Mouse (Mus musculus) hindbrain, postnatal 0 days (tissue): ENCODE data around the gene Gm49395. TPM values are rescaled to one million over a fixed set of nuclear protein-coding genes. Genes with fewer than 3 reads are reported as not detected.

Experiments
- ATAC-seq: fragments of 200-750 bp; cut with Nextera tagmentation; 2 replicates; pipeline ENCODE4 v1.8.0; 2017; ENCODE audit warnings: mild to moderate bottlenecking, moderate TSS enrichment, moderate library complexity
- DNase-seq: peaks from one replicate; pipeline ENCODE4 v3.0.0-alpha.2; 2015; ENCODE audit warnings: low spot score
- H3K27ac ChIP-seq: fragments of 300-500 bp; sonication (generic); 2 replicates; pipeline ENCODE4 v1.5.1; 2014; ENCODE audit warnings: mild to moderate bottlenecking
- H3K27me3 ChIP-seq: fragments of 300-500 bp; sonication (generic); 2 replicates; pipeline ENCODE4 v1.6.1; 2014; ENCODE audit warnings: low read length, mixed read lengths; ENCODE audit not compliant: insufficient read depth
- H3K36me3 ChIP-seq: fragments of 300-500 bp; sonication (generic); 2 replicates; pipeline ENCODE4 v1.6.1; 2014; ENCODE audit warnings: low read length, mixed read lengths; ENCODE audit not compliant: insufficient read depth
- H3K4me1 ChIP-seq: fragments of 300-500 bp; sonication (generic); 2 replicates; pipeline ENCODE4 v1.6.1; 2014; ENCODE audit warnings: antibody characterized with exemption, low read length, mixed read lengths; ENCODE audit not compliant: insufficient read depth
- H3K4me2 ChIP-seq: fragments of 300-500 bp; sonication (generic); 2 replicates; pipeline ENCODE4 v1.6.1; 2014; ENCODE audit warnings: low read depth, mild to moderate bottlenecking, low read length, moderate library complexity, mixed read lengths
- H3K4me3 ChIP-seq: fragments of 300-500 bp; sonication (generic); 2 replicates; pipeline ENCODE4 v1.5.1; 2014; ENCODE audit warnings: low read length
- H3K9ac ChIP-seq: fragments of 300-500 bp; sonication (generic); replicated peaks from 2 replicates; pipeline ENCODE4 v1.6.1; 2014; ENCODE audit warnings: mild to moderate bottlenecking, low read length, moderate library complexity, mixed read lengths
- H3K9me3 ChIP-seq: fragments of 300-500 bp; sonication (generic); 2 replicates; pipeline ENCODE4 v1.6.1; 2016; ENCODE audit warnings: low read length, mixed read lengths
- CTCF ChIP-seq: IDR thresholded peaks from 2 replicates; pipeline ENCODE4 v1.5.1; 2016; ENCODE audit warnings: antibody characterized with exemption, control low read depth, low read depth
- WGBS: fragments of 180-500 bp; shearing (Covaris S2); extraction: QIAGEN DNeasy Blood & Tissue Kit; methylation state at CpG from one replicate; pipeline ENCODE4 v1.1.7; 2014; 5-methylcytosine and 5-hydroxymethylcytosine counted together
- polyA plus RNA-seq: library from polyadenylated mRNA; unstranded; fragments of >200 nt; fragmentation: Nextera tagmentation; extraction: Ambion mirVana; gene quantifications from 2 replicates; pipeline ENCODE4 v1.2.1, GENCODE M21; 2015
- total RNA-seq: library from RNA; depleted of rRNA; stranded (reverse); fragments of >200 nt; gene quantifications from 2 replicates; pipeline ENCODE4 v1.2.3, GENCODE M21; 2014

Gm49395 gene
- total and polyA plus RNA-seq, 2 experiments from 2014 or later: 2.9 TPM; not detected in 1

DNA sequence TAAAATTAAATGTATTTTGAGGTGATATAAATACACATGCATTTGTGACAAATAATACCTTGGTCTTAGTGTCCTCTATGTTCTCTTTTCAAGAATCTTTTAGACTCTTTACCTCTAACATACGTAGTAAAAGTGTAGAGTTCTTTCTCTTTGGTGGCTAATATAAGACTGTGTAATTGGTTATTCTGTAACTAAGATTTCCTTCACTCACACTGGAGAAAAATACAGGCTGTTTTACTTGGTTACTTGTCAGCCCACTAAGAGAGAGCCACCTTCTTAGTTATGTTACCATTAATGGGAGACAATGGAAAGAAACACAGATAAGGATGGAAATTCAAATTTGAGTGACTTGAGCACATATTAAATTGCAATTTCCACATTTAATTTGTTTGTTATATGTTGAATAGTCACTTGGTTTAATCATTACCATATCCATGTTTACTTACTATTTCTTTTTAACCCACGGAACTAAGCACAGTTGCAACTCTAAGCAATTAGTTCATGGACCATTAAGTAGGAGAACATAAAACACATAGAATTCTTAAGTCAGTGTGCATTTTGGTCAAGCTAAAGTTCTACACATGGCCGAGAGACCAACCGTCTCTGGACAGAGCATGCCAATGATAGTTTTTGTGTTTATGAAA is 34.3 kb downstream of the Gm49395 start:
- no peaks in the 10 kb centered on the region for H3K36me3 ChIP-seq
- no peak for ATAC-seq
- no peak for TF ChIP-seq CTCF
- no peaks in the 10 kb centered on the region for H3K4me1 ChIP-seq
- H3K27me3 ChIP-seq: no peaks in the 10 kb centered on the region
- no peak overlapping the region for H3K9ac ChIP-seq
- no peak overlapping the region for H3K27ac ChIP-seq
- no peak overlapping the region for H3K4me2 ChIP-seq
- no peaks in the 10 kb centered on the region for H3K9me3 ChIP-seq
- no peak overlapping the region for H3K4me3 ChIP-seq
- no peak for DNase-seq
- 86% methylated on average over 4 of the region's 4 CpGs for WGBS

DNA sequence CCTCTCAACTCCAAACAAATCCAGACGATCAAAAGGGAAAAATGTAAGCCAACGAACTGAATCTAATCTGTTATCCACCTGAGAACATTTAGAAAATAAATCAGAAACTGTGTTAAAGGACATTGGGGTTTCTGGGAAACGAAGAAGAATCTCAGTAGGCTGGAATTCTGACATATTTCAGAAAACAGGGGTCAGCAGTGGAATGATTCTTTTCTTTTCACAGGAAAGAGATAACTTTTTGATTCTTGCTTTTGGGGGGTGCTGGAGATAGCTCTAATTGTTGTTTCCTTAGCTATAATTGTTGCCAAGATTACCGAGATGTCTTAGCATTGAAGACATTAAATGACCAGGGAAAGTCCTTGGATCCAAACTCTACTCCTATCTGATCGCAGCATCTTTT is 44.2 kb downstream of the Gm49395 start:
- Histone ChIP-seq H3K27me3 (no peaks in the 10 kb centered on the region), H3K9ac (no peak overlapping the region), H3K9me3 (no peaks in the 10 kb centered on the region), H3K36me3 (no peaks in the 10 kb centered on the region), H3K27ac (no peak overlapping the region), H3K4me1 (no peaks in the 10 kb centered on the region), H3K4me2 (no peak overlapping the region), H3K4me3 (no peak overlapping the region)
- 82% methylated on average over 5 of the region's 5 CpGs for WGBS
- no peak for ATAC-seq
- no peak for DNase-seq
- no peak for TF ChIP-seq CTCF

DNA sequence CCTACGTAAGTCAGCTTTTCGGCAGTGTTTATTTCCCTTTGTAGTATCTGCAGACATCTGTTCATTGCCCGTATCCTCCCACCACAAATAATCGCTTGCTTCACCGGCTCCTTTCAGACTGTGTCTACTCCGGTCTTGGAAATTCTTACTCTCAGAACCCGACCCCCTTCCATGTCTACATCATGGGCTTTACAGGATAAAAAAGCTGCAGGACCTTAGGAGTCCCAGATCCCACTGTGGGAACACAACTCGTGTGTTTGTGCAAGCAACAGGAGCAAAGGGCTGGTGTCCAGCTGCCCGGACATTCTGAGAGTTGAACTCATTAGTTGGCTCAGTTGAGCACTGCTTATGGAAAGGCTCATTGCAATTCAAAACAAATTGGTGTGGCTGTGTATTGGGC is 46.9 kb downstream of the Gm49395 start:
- Histone ChIP-seq H3K4me3 (no peak overlapping the region), H3K9ac (no peak overlapping the region), H3K4me2 (peak overlapping the region; percentile 27), H3K27me3 (no peaks in the 10 kb centered on the region), H3K4me1 (no peaks in the 10 kb centered on the region), H3K36me3 (no peaks in the 10 kb centered on the region), H3K9me3 (no peaks in the 10 kb centered on the region), H3K27ac (no peak overlapping the region)
- DNase-seq (peak; percentile 31), ATAC-seq (0 out of 2 replicates have a peak, but pooled peaks have one; percentile 38)
- 10% methylated on average over 9 of the region's 9 CpGs for WGBS
- TF ChIP-seq CTCF: no peak

DNA sequence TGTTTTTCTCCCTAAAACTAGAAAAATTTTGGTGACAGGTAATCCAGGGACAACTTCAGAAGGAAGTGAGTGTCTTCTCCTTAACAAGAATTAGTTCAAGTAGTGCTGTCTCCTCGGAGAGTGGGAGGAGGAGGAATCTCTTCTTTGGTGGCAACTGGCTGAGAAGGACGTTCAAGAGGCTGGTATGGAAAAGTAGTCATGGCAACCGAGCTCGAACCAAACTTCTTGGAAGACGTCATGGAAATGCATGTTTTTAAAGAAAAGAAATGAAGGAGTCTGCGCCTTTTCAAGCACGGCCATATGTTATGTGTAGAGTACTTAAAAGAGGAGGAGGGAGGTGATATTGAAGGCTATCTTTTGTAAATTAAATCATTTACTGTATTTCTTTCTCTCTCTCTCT is 49.2 kb downstream of the Gm49395 start:
- no peak for TF ChIP-seq CTCF
- 52% methylated on average over 7 of the region's 7 CpGs for WGBS
- Histone ChIP-seq H3K27me3 (no peaks in the 10 kb centered on the region), H3K9me3 (no peaks in the 10 kb centered on the region), H3K9ac (no peak overlapping the region), H3K4me3 (no peak overlapping the region), H3K4me2 (no peak overlapping the region), H3K4me1 (no peaks in the 10 kb centered on the region), H3K36me3 (no peaks in the 10 kb centered on the region), H3K27ac (no peak overlapping the region)
- no peak for DNase-seq
- ATAC-seq: no peak

DNA sequence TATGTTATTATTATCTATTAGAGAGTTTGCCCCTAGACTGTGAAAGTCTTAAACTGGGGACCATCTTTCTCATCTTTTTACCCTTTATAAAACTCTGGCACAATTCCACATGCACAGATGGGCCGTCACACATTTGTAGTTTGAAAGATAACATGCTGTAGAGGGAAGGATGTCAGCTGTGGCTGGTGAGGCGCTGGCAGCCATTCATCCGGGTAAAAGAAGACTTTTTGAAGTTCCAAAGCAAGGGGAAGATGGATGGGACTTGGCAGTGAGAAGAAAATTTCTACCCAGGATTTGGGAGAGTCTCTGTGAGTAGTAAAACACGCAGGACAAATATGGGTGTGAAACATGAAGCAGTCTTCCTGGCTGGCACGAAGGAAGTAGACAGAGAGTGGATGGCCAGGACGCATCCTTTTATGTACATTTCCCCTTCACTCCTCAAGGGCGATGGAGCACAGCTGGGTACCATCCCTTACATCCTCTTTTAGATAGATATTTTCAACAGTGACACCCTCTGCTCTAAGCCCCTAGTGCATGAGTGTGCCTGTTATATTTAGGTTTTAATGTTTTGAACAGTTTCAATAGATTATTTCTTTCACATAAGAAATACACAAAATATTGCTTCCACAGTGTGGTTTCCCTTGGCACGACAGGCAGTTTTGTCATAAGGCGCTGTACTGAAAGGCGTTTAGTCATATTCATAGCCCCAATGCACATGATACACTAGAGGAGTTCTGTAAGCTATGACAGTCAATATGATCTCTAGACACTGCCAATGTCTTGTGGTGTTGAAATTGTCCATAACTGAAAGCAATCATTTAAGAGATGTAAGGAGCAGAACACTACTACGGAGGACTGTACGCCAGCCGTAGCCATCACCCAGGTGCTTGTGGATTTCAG is 50.8 kb downstream of the Gm49395 start:
- 69% methylated on average over 13 of the region's 13 CpGs for WGBS
- peak; percentile 61 for DNase-seq

DNA sequence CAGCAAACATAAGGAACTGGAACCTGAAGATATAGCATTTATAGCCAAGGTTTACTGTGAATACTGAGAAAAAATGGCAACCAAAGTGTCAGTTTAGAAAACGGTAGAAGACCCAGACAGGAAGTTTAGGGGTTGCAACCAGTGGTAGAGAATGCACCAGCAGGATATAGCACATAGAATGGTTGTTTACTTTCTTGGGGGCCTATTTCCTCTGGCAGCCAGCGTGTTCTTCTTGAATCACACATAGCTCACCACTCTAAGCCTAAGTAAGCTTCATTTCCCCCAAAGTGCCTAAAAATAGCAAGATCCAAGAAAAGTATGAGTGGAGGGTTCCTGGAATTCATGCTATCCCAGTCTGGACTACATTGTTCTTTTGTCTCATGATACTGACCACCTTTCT is 59.1 kb downstream of the Gm49395 start:
- H3K9me3 ChIP-seq: no peaks in the 10 kb centered on the region
- no peak overlapping the region for H3K27ac ChIP-seq
- ATAC-seq (no peak), DNase-seq (no peak)
- no peaks in the 10 kb centered on the region for H3K4me1 ChIP-seq
- no peaks in the 10 kb centered on the region for H3K36me3 ChIP-seq
- TF ChIP-seq CTCF: no peak
- H3K27me3 ChIP-seq: no peaks in the 10 kb centered on the region
- no peak overlapping the region for H3K4me3 ChIP-seq
- no peak overlapping the region for H3K4me2 ChIP-seq
- no peak overlapping the region for H3K9ac ChIP-seq
- 79% methylated on average over 2 of the region's 2 CpGs for WGBS

More for the DNA sequence above, 50.8 kb downstream of the Gm49395 start:
- Histone ChIP-seq H3K4me3 (no peak overlapping the region), H3K27ac (no peak overlapping the region), H3K4me2 (no peak overlapping the region), H3K36me3 (no peaks in the 10 kb centered on the region), H3K9ac (no peak overlapping the region), H3K27me3 (no peaks in the 10 kb centered on the region), H3K4me1 (no peaks in the 10 kb centered on the region), H3K9me3 (no peaks in the 10 kb centered on the region)
- no peak for TF ChIP-seq CTCF
- peak; percentile 64 for ATAC-seq

DNA sequence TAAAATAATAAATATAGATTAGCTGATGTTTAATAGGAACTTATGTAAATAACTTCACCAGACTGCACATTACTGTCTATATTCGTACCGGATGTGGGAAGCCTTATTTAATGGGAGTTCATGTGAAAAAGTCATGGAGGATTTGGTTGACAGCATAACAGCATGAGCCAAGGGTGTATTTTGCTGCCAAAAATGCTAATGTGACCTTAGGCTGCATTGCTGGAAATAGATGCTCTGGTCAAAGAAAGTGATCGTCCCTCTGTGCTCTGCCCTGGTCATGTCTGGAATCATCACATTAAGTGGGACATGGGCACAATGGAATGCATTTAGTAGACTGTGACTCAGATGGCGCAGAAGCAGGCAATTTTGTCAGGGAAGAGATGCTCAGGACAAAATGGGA is 64.4 kb downstream of the Gm49395 start:
- H3K4me1 ChIP-seq: peaks cover 3% of the 10 kb centered on the region; the same call in 1 of the 2 replicates
- no peak overlapping the region for H3K4me2 ChIP-seq
- 30% methylated on average over 4 of the region's 4 CpGs for WGBS
- H3K9ac ChIP-seq: no peak overlapping the region
- DNase-seq (peak; percentile 65), ATAC-seq (peak; percentile 70)
- H3K4me3 ChIP-seq: no peak overlapping the region
- H3K9me3 ChIP-seq: no peaks in the 10 kb centered on the region
- TF ChIP-seq CTCF: no peak
- no peak overlapping the region for H3K27ac ChIP-seq
- H3K27me3 ChIP-seq: no peaks in the 10 kb centered on the region
- no peaks in the 10 kb centered on the region for H3K36me3 ChIP-seq
